8 mouse cellular contexts compared by ENCODE assay signal in the genomic region with DNA sequence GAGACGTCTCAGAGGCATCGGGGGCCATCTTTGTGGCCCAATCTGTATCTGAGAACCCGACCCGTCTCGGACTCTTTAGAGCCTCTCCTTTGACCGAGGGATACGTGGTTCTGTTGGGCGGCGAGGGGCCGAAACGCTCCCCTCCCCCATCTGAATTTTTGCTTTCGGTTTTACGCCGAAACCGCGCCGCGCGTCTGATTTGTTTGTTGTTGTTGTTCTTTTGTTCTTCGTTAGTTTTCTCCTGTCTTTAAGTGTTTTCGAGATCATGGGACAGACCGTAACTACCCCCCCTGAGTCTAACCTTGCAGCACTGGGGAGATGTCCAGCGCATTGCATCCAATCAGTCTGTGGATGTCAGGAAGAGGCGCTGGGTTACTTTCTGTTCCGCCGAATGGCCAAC. TPM values are rescaled to one million over a fixed set of nuclear protein-coding genes. Genes with fewer than 3 reads are reported as not detected.
DNase-seq lines count a peak whose midpoint lies in the region; ATAC-seq and TF ChIP-seq lines count a peak whose summit lies in the region.
"Not testable (repeated sequence)": the region's sequence is repeated elsewhere in the genome, so short reads cannot be mapped to it uniquely, and the experiment has no call there.

No protein-coding gene starts in this region.

- WGBS in heart, embryonic 11.5 days (ENCODE audit: insufficient replicate concordance) = 0% methylated on average over 13 of the region's 26 CpGs
- under 1% methylated on average over 15 of the region's 26 CpGs for WGBS in hindbrain, embryonic 15.5 days
- WGBS in kidney, postnatal 0 days = 0% methylated on average over 11 of the region's 26 CpGs
- 0% methylated on average over 15 of the region's 26 CpGs for WGBS in liver, embryonic 13.5 days (ENCODE audit: insufficient replicate concordance)
- WGBS in midbrain, embryonic 11.5 days = under 1% methylated on average over 13 of the region's 26 CpGs
- WGBS in olfactory bulb, adult 2 months = 0% methylated on average over 16 of the region's 26 CpGs

- not testable (repeated sequence) for H3K4me1 ChIP-seq in ES-Bruce4 (ENCODE audit: control insufficient read depth, insufficient read depth, low read length)
- H3K4me1 ChIP-seq in embryonic fibroblast, embryonic 13.5 days (ENCODE audit: control insufficient read depth, insufficient read depth, low read length) = peaks cover 18% of the 10 kb centered on the region
- H3K4me1 ChIP-seq in heart, embryonic 11.5 days (ENCODE audit: control insufficient read depth, insufficient read depth, low read length) = peaks cover 40% of the 10 kb centered on the region
- H3K4me1 ChIP-seq in hindbrain, embryonic 15.5 days (replicated peaks) = peaks cover 41% of the 10 kb centered on the region
- peaks cover 35% of the 10 kb centered on the region for H3K4me1 ChIP-seq in kidney, postnatal 0 days (replicated peaks; ENCODE audit: insufficient read depth, low read length)
- H3K4me1 ChIP-seq in liver, embryonic 13.5 days (replicated peaks) = peaks cover 36% of the 10 kb centered on the region
- peaks cover 28% of the 10 kb centered on the region for H3K4me1 ChIP-seq in midbrain, embryonic 11.5 days (ENCODE audit: control insufficient read depth, insufficient read depth, low read length)
- peaks cover 30% of the 10 kb centered on the region for H3K4me1 ChIP-seq in olfactory bulb, adult 2 months (ENCODE audit: control insufficient read depth, insufficient read depth, low read length)

- H3K9me3 ChIP-seq in ES-Bruce4 (replicated peaks; ENCODE audit: control insufficient read depth, insufficient read depth, low read length, poor library complexity, severe bottlenecking); heart, embryonic 11.5 days (replicated peaks; ENCODE audit: control insufficient read depth, low read length); hindbrain, embryonic 15.5 days; kidney, postnatal 0 days (replicated peaks; ENCODE audit: low read length); liver, embryonic 13.5 days (replicated peaks); midbrain, embryonic 11.5 days (ENCODE audit: control insufficient read depth, low read length): not testable (repeated sequence)

- not testable (repeated sequence) for H3K27me3 ChIP-seq in ES-Bruce4 (ENCODE audit: control insufficient read depth, insufficient read depth, low read length, poor library complexity, severe bottlenecking); heart, embryonic 11.5 days (ENCODE audit: control insufficient read depth, insufficient read depth, low read length); hindbrain, embryonic 15.5 days; kidney, postnatal 0 days (ENCODE audit: insufficient read depth, low read length); midbrain, embryonic 11.5 days (ENCODE audit: control insufficient read depth, insufficient read depth, low read length)
- peaks cover 41% of the 10 kb centered on the region for H3K27me3 ChIP-seq in liver, embryonic 13.5 days

- not testable (repeated sequence) for H3K9ac ChIP-seq in ES-Bruce4 (ENCODE audit: low read depth, poor library complexity, severe bottlenecking); heart, embryonic 11.5 days (ENCODE audit: low read depth, low read length); hindbrain, embryonic 15.5 days; kidney, postnatal 0 days (ENCODE audit: low read depth, low read length); liver, embryonic 13.5 days; midbrain, embryonic 11.5 days (ENCODE audit: low read length)

- TF ChIP-seq POLR2A in ES-Bruce4 (IDR thresholded peaks at IDR 0.05; ENCODE audit: insufficient read depth, low read length); embryonic fibroblast, embryonic 13.5 days (IDR thresholded peaks at IDR 0.05; ENCODE audit: low read depth, low read length); olfactory bulb, adult 2 months (IDR thresholded peaks at IDR 0.05; ENCODE audit: insufficient read depth, low read depth, low read length): not testable (repeated sequence)

- TF ChIP-seq CTCF in ES-Bruce4 (IDR thresholded peaks at IDR 0.05; ENCODE audit: low read depth, low read length); embryonic fibroblast, embryonic 13.5 days (IDR thresholded peaks at IDR 0.05; ENCODE audit: borderline replicate concordance, insufficient read depth, low read length); kidney, postnatal 0 days (IDR thresholded peaks at IDR 0.05; ENCODE audit: low read depth); olfactory bulb, adult 2 months (IDR thresholded peaks at IDR 0.05; ENCODE audit: insufficient read depth, low read depth, low read length): not testable (repeated sequence)

- not testable (repeated sequence) for H3K36me3 ChIP-seq in ES-Bruce4 (ENCODE audit: control insufficient read depth, insufficient read depth, low read length, poor library complexity, severe bottlenecking); heart, embryonic 11.5 days (ENCODE audit: control insufficient read depth, insufficient read depth, low read length); hindbrain, embryonic 15.5 days; kidney, postnatal 0 days (ENCODE audit: insufficient read depth, low read length); liver, embryonic 13.5 days; midbrain, embryonic 11.5 days (ENCODE audit: control insufficient read depth, insufficient read depth, low read length)

- not testable (repeated sequence) for H3K27ac ChIP-seq in ES-Bruce4 (ENCODE audit: insufficient read depth, low read length); embryonic fibroblast, embryonic 13.5 days (ENCODE audit: insufficient read depth, low read length); heart, embryonic 11.5 days (ENCODE audit: low read depth, low read length); hindbrain, embryonic 15.5 days (replicated peaks); liver, embryonic 13.5 days; midbrain, embryonic 11.5 days (ENCODE audit: low read depth, low read length); olfactory bulb, adult 2 months (ENCODE audit: insufficient read depth, low read depth, low read length)
- H3K27ac ChIP-seq in kidney, postnatal 0 days = peak overlapping the region; percentile 62; the same call in 1 of the 2 replicates

- not testable (repeated sequence) for H3K4me2 ChIP-seq in heart, embryonic 11.5 days; kidney, postnatal 0 days (ENCODE audit: low read length); liver, embryonic 13.5 days; midbrain, embryonic 11.5 days
- peak overlapping the region; percentile 40 for H3K4me2 ChIP-seq in hindbrain, embryonic 15.5 days

- not testable (repeated sequence) for ATAC-seq in heart, embryonic 11.5 days (replicated peaks; ENCODE audit: insufficient number of reproducible peaks, low FRiP score, low TSS enrichment); hindbrain, embryonic 15.5 days (ENCODE audit: low FRiP score, low read depth); kidney, postnatal 0 days (replicated peaks; ENCODE audit: low FRiP score, low read depth); liver, embryonic 13.5 days (ENCODE audit: low read depth); midbrain, embryonic 11.5 days (ENCODE audit: low FRiP score)

- H3K4me3 ChIP-seq in ES-Bruce4 (ENCODE audit: low read depth, low read length) = peak overlapping the region; percentile 38; the same call in 1 of the 2 replicates
- peak overlapping the region; percentile 36 for H3K4me3 ChIP-seq in embryonic fibroblast, embryonic 13.5 days (ENCODE audit: insufficient read depth, low read length)
- peak overlapping the region; percentile 26; the same call in 1 of the 2 replicates for H3K4me3 ChIP-seq in heart, embryonic 11.5 days (ENCODE audit: low read depth, low read length)
- H3K4me3 ChIP-seq in hindbrain, embryonic 15.5 days = peak overlapping the region; percentile 30
- peak overlapping the region; percentile 24; the same call in 1 of the 2 replicates for H3K4me3 ChIP-seq in kidney, postnatal 0 days (replicated peaks; ENCODE audit: low read depth, low read length)
- H3K4me3 ChIP-seq in liver, embryonic 13.5 days (replicated peaks) = peak overlapping the region; percentile 52
- peak overlapping the region; percentile 20; the same call in 1 of the 2 replicates for H3K4me3 ChIP-seq in midbrain, embryonic 11.5 days (ENCODE audit: low read depth, low read length)
- H3K4me3 ChIP-seq in olfactory bulb, adult 2 months (ENCODE audit: insufficient read depth, low read depth, low read length) = peak overlapping the region; percentile 45

- not testable (repeated sequence) for DNase-seq in kidney, postnatal 0 days (ENCODE audit: low spot score); liver, embryonic 13.5 days; midbrain, embryonic 11.5 days (ENCODE audit: low spot score, missing footprints)

- TF ChIP-seq EP300 in ES-Bruce4 (IDR thresholded peaks at IDR 0.05; ENCODE audit: insufficient read depth, low read depth, low read length) = not testable (repeated sequence)

RNA-seq across cellular contexts. Expression of gene Wasf2, which starts 33.6 kb away (rescaled TPM):
- 102 and 103 TPM in 2 replicates for polyA plus RNA-seq in ES-Bruce4 (2011; ENCODE audit: insufficient read depth, insufficient read length, low read depth, missing spikeins)
- 101 and 107 TPM in 2 replicates for polyA plus RNA-seq in embryonic fibroblast, embryonic 13.5 days (2011; ENCODE audit: insufficient read length, low read depth, missing spikeins)
- polyA plus RNA-seq in heart, embryonic 11.5 days (2014; fragmentation: Nextera tagmentation; extraction: Ambion mirVana) = 37.3 and 55.8 TPM in 2 replicates
- polyA plus RNA-seq in hindbrain, embryonic 15.5 days (2015; fragmentation: Nextera tagmentation; extraction: Ambion mirVana) = 30.3 and 31.1 TPM in 2 replicates
- 98.8 and 113 TPM in 2 replicates for polyA plus RNA-seq in kidney, postnatal 0 days (2015; fragmentation: Nextera tagmentation; extraction: Ambion mirVana)
- polyA plus RNA-seq in liver, embryonic 13.5 days (2015; fragmentation: Nextera tagmentation; extraction: Ambion mirVana) = 52.3 and 54.0 TPM in 2 replicates
- polyA plus RNA-seq in midbrain, embryonic 11.5 days (2014; fragmentation: Nextera tagmentation; extraction: Ambion mirVana) = 38.3 and 40.1 TPM in 2 replicates
- not detected in 2 replicates for polyA plus RNA-seq in olfactory bulb, adult 2 months (2012; ENCODE audit: insufficient read depth, insufficient read length, low replicate concordance, missing spikeins)

Comparison
In these comparisons a context has a peak if more than half of its experiments do, and no peak if none do; other contexts are left out.
1. RNA of gene Wasf2, which starts 33.6 kb away (polyA plus RNA-seq): 101 to 107 TPM in embryonic fibroblast, embryonic 13.5 days, 102 to 103 TPM in ES-Bruce4, 98.8 to 113 TPM in kidney, postnatal 0 days, 37.3 to 55.8 TPM in heart, embryonic 11.5 days, 52.3 to 54.0 TPM in liver, embryonic 13.5 days, 38.3 to 40.1 TPM in midbrain, embryonic 11.5 days and 30.3 to 31.1 TPM in hindbrain, embryonic 15.5 days; not detected in olfactory bulb, adult 2 months; every median in the first group is over 10 times any median in the second.
2. Peak in every context shown above with its lines, with median percentiles within 50 percentile points of each other: H3K4me3 ChIP-seq.